In genomic region chr14:48989831-48990230, GRCm38 (mm10) we compare ENCODE assay signal across 28 mouse cellular contexts.
DNase-seq lines count a peak whose midpoint lies in the region; ATAC-seq lines count a peak whose summit lies in the region.
"Had no signal": no experiment of that assay in that cellular context is flagged by ENCODE, and none has a peak within 500 bp of the region (broad histone marks: within the 10 kb centered on the region; RNA-seq: fewer than 3 reads in every experiment).

No protein-coding gene starts in this region.

- H3K36me3 ChIP-seq in forebrain, embryonic 10.5 days (replicated peaks): no peaks in the 10 kb centered on the region
- H3K36me3 ChIP-seq in forebrain, embryonic 14.5 days (ENCODE audit: control insufficient read depth, insufficient read depth, low read length): no peaks in the 10 kb centered on the region
- no peaks in the 10 kb centered on the region for H3K36me3 ChIP-seq in midbrain, embryonic 11.5 days (ENCODE audit: control insufficient read depth, insufficient read depth, low read length)
- no peaks in the 10 kb centered on the region for H3K36me3 ChIP-seq in midbrain, embryonic 16.5 days (ENCODE audit: control insufficient read depth, insufficient read depth, low read length)
- no peaks in the 10 kb centered on the region for H3K36me3 ChIP-seq in hindbrain, embryonic 12.5 days
- H3K36me3 ChIP-seq: embryonic facial prominence, embryonic 10.5 days; embryonic facial prominence, embryonic 15.5 days; kidney, embryonic 15.5 days; liver, embryonic 12.5 days; neural tube, embryonic 12.5 days had no signal

- ATAC-seq in forebrain, embryonic 14.5 days: no peak
- no peak for ATAC-seq in midbrain, embryonic 11.5 days (ENCODE audit: low FRiP score)
- no peak for ATAC-seq in midbrain, embryonic 16.5 days
- no peak for ATAC-seq in hindbrain, embryonic 12.5 days (ENCODE audit: low FRiP score)
- ATAC-seq: liver, embryonic 12.5 days; liver, postnatal 0 days; Patski had no signal

- H3K9me3 ChIP-seq in forebrain, embryonic 10.5 days: no peaks in the 10 kb centered on the region
- no peaks in the 10 kb centered on the region for H3K9me3 ChIP-seq in forebrain, embryonic 14.5 days (replicated peaks; ENCODE audit: control insufficient read depth, low read length)
- H3K9me3 ChIP-seq in midbrain, embryonic 11.5 days (ENCODE audit: control insufficient read depth, low read length): no peaks in the 10 kb centered on the region
- H3K9me3 ChIP-seq in midbrain, embryonic 16.5 days (replicated peaks; ENCODE audit: control insufficient read depth, low read length, poor library complexity, severe bottlenecking): no peaks in the 10 kb centered on the region
- no peaks in the 10 kb centered on the region for H3K9me3 ChIP-seq in hindbrain, embryonic 12.5 days (replicated peaks)
- H3K9me3 ChIP-seq: embryonic facial prominence, embryonic 10.5 days; embryonic facial prominence, embryonic 15.5 days; kidney, embryonic 15.5 days; liver, embryonic 12.5 days; neural tube, embryonic 12.5 days had no signal

- H3K9ac ChIP-seq in forebrain, embryonic 14.5 days (ENCODE audit: low read length): peak overlapping the region; percentile 22
- 0 out of 2 replicates have a peak overlapping the region, but pooled peaks have one; percentile 6 for H3K9ac ChIP-seq in midbrain, embryonic 11.5 days (ENCODE audit: low read length)
- no peak overlapping the region for H3K9ac ChIP-seq in midbrain, embryonic 16.5 days (ENCODE audit: low read depth, low read length)
- no peak overlapping the region for H3K9ac ChIP-seq in hindbrain, embryonic 12.5 days
- H3K9ac ChIP-seq: embryonic facial prominence, embryonic 15.5 days; kidney, embryonic 15.5 days; liver, embryonic 12.5 days; liver, postnatal 0 days; neural tube, embryonic 12.5 days had no signal

- no peak overlapping the region for H3K4me3 ChIP-seq in forebrain, embryonic 10.5 days
- no peak overlapping the region for H3K4me3 ChIP-seq in forebrain, embryonic 14.5 days (ENCODE audit: low read depth, low read length)
- no peak overlapping the region for H3K4me3 ChIP-seq in midbrain, embryonic 11.5 days (ENCODE audit: low read depth, low read length)
- no peak overlapping the region for H3K4me3 ChIP-seq in midbrain, embryonic 16.5 days (ENCODE audit: low read depth, low read length)
- H3K4me3 ChIP-seq in hindbrain, embryonic 12.5 days: no peak overlapping the region
- H3K4me3 ChIP-seq: embryonic facial prominence, embryonic 15.5 days; kidney, embryonic 15.5 days; liver, embryonic 12.5 days; myocyte; neural tube, embryonic 12.5 days had no signal

- H3K4me1 ChIP-seq in forebrain, embryonic 10.5 days: peaks cover 40% of the 10 kb centered on the region
- H3K4me1 ChIP-seq in forebrain, embryonic 14.5 days (ENCODE audit: control insufficient read depth, insufficient read depth, low read length): peaks cover 14% of the 10 kb centered on the region
- H3K4me1 ChIP-seq in midbrain, embryonic 11.5 days (ENCODE audit: control insufficient read depth, insufficient read depth, low read length): peaks cover 25% of the 10 kb centered on the region
- peaks cover 16% of the 10 kb centered on the region for H3K4me1 ChIP-seq in midbrain, embryonic 16.5 days (ENCODE audit: control insufficient read depth, insufficient read depth, low read length)
- H3K4me1 ChIP-seq in hindbrain, embryonic 12.5 days: peaks cover 3% of the 10 kb centered on the region; the same call in 1 of the 2 replicates
- H3K4me1 ChIP-seq: embryonic facial prominence, embryonic 15.5 days; liver, embryonic 12.5 days had no signal

- peak overlapping the region; percentile 79 for H3K27ac ChIP-seq in forebrain, embryonic 10.5 days
- no peak overlapping the region for H3K27ac ChIP-seq in forebrain, embryonic 14.5 days (ENCODE audit: low read depth, low read length)
- peak overlapping the region; percentile 45; the same call in 1 of the 2 replicates for H3K27ac ChIP-seq in midbrain, embryonic 11.5 days (ENCODE audit: low read depth, low read length)
- H3K27ac ChIP-seq in midbrain, embryonic 16.5 days (ENCODE audit: low read length): peak overlapping the region; percentile 6; the same call in 1 of the 2 replicates
- no peak overlapping the region for H3K27ac ChIP-seq in hindbrain, embryonic 12.5 days
- H3K27ac ChIP-seq: embryonic facial prominence, embryonic 10.5 days; embryonic facial prominence, embryonic 15.5 days; kidney, embryonic 15.5 days; left cerebral cortex, adult 2 months; liver, embryonic 12.5 days; neural tube, embryonic 12.5 days had no signal

- peaks cover 18% of the 10 kb centered on the region for H3K27me3 ChIP-seq in forebrain, embryonic 10.5 days (ENCODE audit: poor library complexity, severe bottlenecking)
- no peaks in the 10 kb centered on the region for H3K27me3 ChIP-seq in forebrain, embryonic 14.5 days (replicated peaks; ENCODE audit: control insufficient read depth, insufficient read depth, low read length)
- no peaks in the 10 kb centered on the region for H3K27me3 ChIP-seq in midbrain, embryonic 11.5 days (ENCODE audit: control insufficient read depth, insufficient read depth, low read length)
- H3K27me3 ChIP-seq in midbrain, embryonic 16.5 days (ENCODE audit: control insufficient read depth, insufficient read depth, low read depth, low read length): no peaks in the 10 kb centered on the region; the same call in 1 of the 2 replicates
- H3K27me3 ChIP-seq in hindbrain, embryonic 12.5 days: no peaks in the 10 kb centered on the region
- H3K27me3 ChIP-seq: embryonic facial prominence, embryonic 15.5 days; liver, embryonic 12.5 days; neural tube, embryonic 12.5 days; Patski had no signal

- WGBS in forebrain, embryonic 10.5 days: 51% methylated on average over 8 of the region's 8 CpGs
- WGBS in forebrain, embryonic 14.5 days: 21% methylated on average over 8 of the region's 8 CpGs
- 30% methylated on average over 8 of the region's 8 CpGs for WGBS in midbrain, embryonic 11.5 days
- WGBS in midbrain, embryonic 16.5 days: 24% methylated on average over 8 of the region's 8 CpGs
- 64% methylated on average over 8 of the region's 8 CpGs for WGBS in hindbrain, embryonic 12.5 days

- 0 out of 2 replicates have a peak overlapping the region, but pooled peaks have one; percentile 40 for H3K4me2 ChIP-seq in forebrain, embryonic 14.5 days (ENCODE audit: low read length)
- H3K4me2 ChIP-seq in midbrain, embryonic 11.5 days: no peak overlapping the region
- no peak overlapping the region for H3K4me2 ChIP-seq in midbrain, embryonic 16.5 days (ENCODE audit: low read length)
- H3K4me2 ChIP-seq in hindbrain, embryonic 12.5 days (replicated peaks): no peak overlapping the region
- H3K4me2 ChIP-seq: liver, embryonic 12.5 days had no signal

- no peak for DNase-seq in forebrain, embryonic 10.5 days (ENCODE audit: extremely low spot score, low spot score)
- peak; percentile 8 for DNase-seq in forebrain, embryonic 14.5 days (ENCODE audit: low spot score)
- peak; percentile 93 for DNase-seq in midbrain, embryonic 11.5 days (ENCODE audit: low spot score, missing footprints)
- no peak for DNase-seq in right cerebral cortex, postnatal 4 days
- DNase-seq in c-Kit-positive CD71-positive TER-119-positive erythroid progenitor cells, embryonic 14.5 days (ENCODE audit: low spot score): no peak
- DNase-seq: adrenal gland, postnatal 10 days; cerebellum, adult 18-20 months; cerebellum, postnatal 25 days; gastrocnemius, postnatal 36 days; heart, adult 18-20 months; heart, postnatal 36 days; kidney, adult 18-20 months; kidney, postnatal 25 days; liver, postnatal 0 days; lung, postnatal 36 days; right cerebral cortex, adult 18-20 months; thymus, adult 2 months; thymus, postnatal 36 days had no signal

Comparison
In these comparisons a context has a peak if more than half of its experiments do, and no peak if none do; other contexts are left out.
1. DNase-seq: peak in forebrain, embryonic 14.5 days (single experiment) and midbrain, embryonic 11.5 days (single experiment); none in forebrain, embryonic 10.5 days (single experiment), right cerebral cortex, postnatal 4 days (single experiment) and c-Kit-positive CD71-positive TER-119-positive erythroid progenitor cells, embryonic 14.5 days (single experiment).
2. H3K27ac ChIP-seq: peak in forebrain, embryonic 10.5 days (single experiment), midbrain, embryonic 11.5 days (single experiment) and midbrain, embryonic 16.5 days (single experiment); none in forebrain, embryonic 14.5 days (single experiment) and hindbrain, embryonic 12.5 days (single experiment).
3. H3K9ac ChIP-seq: peak in forebrain, embryonic 14.5 days (single experiment) and midbrain, embryonic 11.5 days (single experiment); none in midbrain, embryonic 16.5 days (single experiment) and hindbrain, embryonic 12.5 days (single experiment).